Mouse (Mus musculus): Measurements from ENCODE around the gene Cd200r4.

Gene Cd200r4

DNA sequence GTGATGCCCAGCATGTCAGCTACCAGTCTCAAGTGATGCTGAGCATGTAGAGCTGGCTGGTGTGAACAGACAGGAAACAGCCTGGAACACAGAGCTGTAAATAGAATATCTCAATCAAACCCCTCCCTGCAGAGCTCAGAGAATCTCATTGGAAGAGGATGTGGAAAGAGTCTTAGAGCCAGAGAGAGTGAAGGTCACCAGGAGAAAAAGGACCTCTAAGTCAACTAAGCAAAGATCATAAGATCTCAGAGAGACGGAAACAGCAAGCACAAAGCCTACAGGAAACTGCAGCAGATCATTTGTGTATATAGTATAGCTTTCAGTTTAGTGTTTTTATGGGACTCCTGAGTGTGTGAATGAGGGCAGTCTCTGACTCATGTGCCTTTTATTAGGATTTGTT lies 63.6 kb downstream of the Cd200r4 start:
- no peak for DNase-seq (ENCODE audit: extremely low read depth, low read depth, low spot score)

DNA sequence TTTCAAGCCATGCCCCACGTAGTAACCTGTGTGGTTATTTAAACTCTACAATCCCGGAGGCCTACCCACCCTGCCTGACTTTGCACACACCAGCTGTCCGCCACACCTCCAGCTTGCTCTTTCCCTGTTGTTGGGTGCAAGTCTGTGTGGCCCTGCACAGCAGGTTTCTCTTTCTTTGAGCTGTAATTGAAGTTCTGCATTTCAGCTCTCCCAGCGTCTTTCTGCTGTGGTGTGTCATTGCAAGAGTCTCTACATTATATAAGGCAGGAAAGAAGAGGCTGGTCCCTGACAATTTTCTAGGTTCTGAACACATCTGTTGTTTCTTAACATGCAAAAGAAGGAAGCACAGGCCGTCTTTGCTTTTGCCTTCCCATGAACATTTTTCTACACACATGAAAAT lies 65.1 kb downstream of the Cd200r4 start:
- DNase-seq (ENCODE audit: extremely low read depth, low read depth, low spot score): no peak

DNA sequence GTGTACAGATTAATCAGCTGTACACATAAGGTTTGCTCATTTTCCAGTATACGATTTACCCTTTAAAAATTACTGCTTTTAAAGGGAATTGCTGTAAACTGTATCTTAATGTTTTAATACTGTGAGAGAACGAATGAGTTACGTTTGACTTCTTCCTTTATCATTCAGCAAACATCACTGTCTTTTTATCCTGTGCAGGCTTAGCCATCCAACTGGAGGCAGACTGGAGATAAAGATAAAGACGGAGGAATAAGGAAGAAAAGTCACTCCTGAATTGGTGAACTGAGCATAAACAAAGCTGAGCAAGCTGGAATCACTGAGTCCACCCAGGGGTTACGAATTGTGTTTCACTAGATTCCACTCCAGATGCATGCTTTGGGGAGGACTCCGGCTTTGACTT lies 66.1 kb downstream of the Cd200r4 start:
- no peak for DNase-seq (ENCODE audit: extremely low read depth, low read depth, low spot score)
